Mouse (Mus musculus): Measurements from ENCODE around the gene Hoga1. TPM values are rescaled to one million over a fixed set of nuclear protein-coding genes. Genes with fewer than 3 reads are reported as not detected.
A peak's percentile ranks its signal among the peaks of the same experiment; 100 is the strongest.

Gene Hoga1
- 0.89 and 1.6 TPM in 2 replicates for total RNA-seq (2012; rRNA removed)

GRCm38 (mm10) chr19:42045269-42046102, at the start of gene Hoga1:
Gene Hoga1, plus strand, starts transcription at chr19:42045610.
- no peak within 1 kb of the TSS for H3K27ac ChIP-seq (ENCODE audit: insufficient read depth, low read depth, low read length, poor library complexity, severe bottlenecking)

GRCm38 (mm10) chr19:41997090-41997489, 48.3 kb upstream of the Hoga1 start:
- in situ Hi-C loops (cut with MboI; ENCODE audit: low sequenced_read_pairs in 2 of 2, unreplicated experiment in 2 of 2): no loop called here
- H3K36me3 ChIP-seq (ENCODE audit: control insufficient read depth, insufficient read depth, low read length, poor library complexity, severe bottlenecking): no peaks in the 10 kb centered on the region
- no peak overlapping the region for H3K4me3 ChIP-seq (ENCODE audit: insufficient read depth in 1 of 2, low read depth in 1 of 2, low read length in 2 of 2, poor library complexity in 1 of 2, severe bottlenecking in 1 of 2)
- H3K9me3 ChIP-seq (ENCODE audit: control insufficient read depth, insufficient read depth, low read depth, low read length): no peaks in the 10 kb centered on the region
- no peak for DNase-seq (ENCODE audit: low read depth, low spot score)
- H3K4me1 ChIP-seq (ENCODE audit: control insufficient read depth in 2 of 2, insufficient read depth in 2 of 2, low read length in 2 of 2, poor library complexity in 1 of 2): peaks cover 24 to 28% of the 10 kb centered on the region in 2 experiments
- no peak overlapping the region for H3K9ac ChIP-seq (ENCODE audit: insufficient read depth, low read depth, low read length, poor library complexity, severe bottlenecking)
- no peak overlapping the region for H3K27ac ChIP-seq (ENCODE audit: insufficient read depth, low read depth, low read length, poor library complexity, severe bottlenecking)
- TF ChIP-seq HCFC1 (IDR thresholded peaks at IDR 0.05; ENCODE audit: borderline replicate concordance, insufficient read depth, low read length) (no peak), CHD2 (IDR thresholded peaks at IDR 0.05; ENCODE audit: low read depth, low read length) (no peak)

More at GRCm38 (mm10) chr19:42045269-42046102, at the start of gene Hoga1:
- peak; percentile 85 for DNase-seq (ENCODE audit: low read depth, low spot score)
- Histone ChIP-seq H3K9ac (ENCODE audit: insufficient read depth, low read depth, low read length, poor library complexity, severe bottlenecking) (no peak within 1 kb of the TSS), H3K4me1 (ENCODE audit: control insufficient read depth in 2 of 2, insufficient read depth in 2 of 2, low read length in 2 of 2, poor library complexity in 1 of 2) (peaks cover 0 to 1% of the 10 kb centered on the region in 2 experiments; a peak in 2 of 4 replicates), H3K9me3 (ENCODE audit: control insufficient read depth, insufficient read depth, low read depth, low read length) (no peaks in the 10 kb centered on the region), H3K36me3 (ENCODE audit: control insufficient read depth, insufficient read depth, low read length, poor library complexity, severe bottlenecking) (no peaks in the 10 kb centered on the region), H3K4me3 (ENCODE audit: insufficient read depth in 1 of 2, low read depth in 1 of 2, low read length in 2 of 2, poor library complexity in 1 of 2, severe bottlenecking in 1 of 2) (peak within 1 kb of the TSS; percentile 35 to 44; a peak in 3 of 4 replicates)
- in situ Hi-C loops (cut with MboI; ENCODE audit: low sequenced_read_pairs in 2 of 2, unreplicated experiment in 2 of 2): no loop called here
- no peak for TF ChIP-seq ZNF384 (IDR thresholded peaks at IDR 0.05; ENCODE audit: low read depth, low read length)
- TF ChIP-seq HCFC1 (IDR thresholded peaks at IDR 0.05; ENCODE audit: borderline replicate concordance, insufficient read depth, low read length): no peak
- TF ChIP-seq MAFK (IDR thresholded peaks at IDR 0.05; ENCODE audit: insufficient read depth, low read depth, low read length): no peak
- no peak for TF ChIP-seq CHD2 (IDR thresholded peaks at IDR 0.05; ENCODE audit: low read depth, low read length)
- TF ChIP-seq ZC3H11A (IDR thresholded peaks at IDR 0.05; ENCODE audit: borderline replicate concordance, low read depth, low read length): no peak

GRCm38 (mm10) chr19:41998770-41999548, 46.5 kb upstream of the Hoga1 start:
- H3K9ac ChIP-seq (ENCODE audit: insufficient read depth, low read depth, low read length, poor library complexity, severe bottlenecking): no peak overlapping the region
- no peaks in the 10 kb centered on the region for H3K9me3 ChIP-seq (ENCODE audit: control insufficient read depth, insufficient read depth, low read depth, low read length)
- no peaks in the 10 kb centered on the region for H3K36me3 ChIP-seq (ENCODE audit: control insufficient read depth, insufficient read depth, low read length, poor library complexity, severe bottlenecking)
- TF ChIP-seq CHD2 (IDR thresholded peaks at IDR 0.05; ENCODE audit: low read depth, low read length) (no peak), MAFK (IDR thresholded peaks at IDR 0.05; ENCODE audit: insufficient read depth, low read depth, low read length) (no peak), HCFC1 (IDR thresholded peaks at IDR 0.05; ENCODE audit: borderline replicate concordance, insufficient read depth, low read length) (no peak), ZNF384 (IDR thresholded peaks at IDR 0.05; ENCODE audit: low read depth, low read length) (no peak), ZC3H11A (IDR thresholded peaks at IDR 0.05; ENCODE audit: borderline replicate concordance, low read depth, low read length) (no peak)
- H3K4me3 ChIP-seq (ENCODE audit: insufficient read depth in 1 of 2, low read depth in 1 of 2, low read length in 2 of 2, poor library complexity in 1 of 2, severe bottlenecking in 1 of 2): no peak overlapping the region
- no peak for DNase-seq (ENCODE audit: low read depth, low spot score)
- in situ Hi-C loops (cut with MboI; ENCODE audit: low sequenced_read_pairs in 2 of 2, unreplicated experiment in 2 of 2): no loop called here
- H3K27ac ChIP-seq (ENCODE audit: insufficient read depth, low read depth, low read length, poor library complexity, severe bottlenecking): no peak overlapping the region
- H3K4me1 ChIP-seq (ENCODE audit: control insufficient read depth in 2 of 2, insufficient read depth in 2 of 2, low read length in 2 of 2, poor library complexity in 1 of 2): peaks cover 18 to 22% of the 10 kb centered on the region in 2 experiments

- Histone ChIP-seq H3K36me3 (ENCODE audit: control insufficient read depth, insufficient read depth, low read length, poor library complexity, severe bottlenecking) (no peaks in the 10 kb centered on the region), H3K4me3 (ENCODE audit: insufficient read depth in 1 of 2, low read depth in 1 of 2, low read length in 2 of 2, poor library complexity in 1 of 2, severe bottlenecking in 1 of 2) (no peak overlapping the region), H3K9ac (ENCODE audit: insufficient read depth, low read depth, low read length, poor library complexity, severe bottlenecking) (no peak overlapping the region), H3K27ac (ENCODE audit: insufficient read depth, low read depth, low read length, poor library complexity, severe bottlenecking) (no peak overlapping the region), H3K9me3 (ENCODE audit: control insufficient read depth, insufficient read depth, low read depth, low read length) (no peaks in the 10 kb centered on the region), H3K4me1 (ENCODE audit: control insufficient read depth in 2 of 2, insufficient read depth in 2 of 2, low read length in 2 of 2, poor library complexity in 1 of 2) (peaks cover 16 to 18% of the 10 kb centered on the region in 2 experiments)
- no peak for TF ChIP-seq HCFC1 (IDR thresholded peaks at IDR 0.05; ENCODE audit: borderline replicate concordance, insufficient read depth, low read length)
- no peak for TF ChIP-seq ZNF384 (IDR thresholded peaks at IDR 0.05; ENCODE audit: low read depth, low read length)
- TF ChIP-seq CHD2 (IDR thresholded peaks at IDR 0.05; ENCODE audit: low read depth, low read length): no peak
- TF ChIP-seq ZC3H11A (IDR thresholded peaks at IDR 0.05; ENCODE audit: borderline replicate concordance, low read depth, low read length): no peak
- no peak for TF ChIP-seq MAFK (IDR thresholded peaks at IDR 0.05; ENCODE audit: insufficient read depth, low read depth, low read length)
- no peak for DNase-seq (ENCODE audit: low read depth, low spot score)
- in situ Hi-C loops (cut with MboI; ENCODE audit: low sequenced_read_pairs in 2 of 2, unreplicated experiment in 2 of 2): no loop called here
Observed at GRCm38 (mm10) chr19:41999688-42000283, 45.6 kb upstream of the Hoga1 start.
